Mouse (Mus musculus): ENCODE data around the gene Mthfd1. TPM values are rescaled to one million over a fixed set of nuclear protein-coding genes. Genes with fewer than 3 reads are reported as not detected.

Gene Mthfd1
- polyA plus RNA-seq, 1 experiment from 2014 or later: 30.7 TPM

DNA sequence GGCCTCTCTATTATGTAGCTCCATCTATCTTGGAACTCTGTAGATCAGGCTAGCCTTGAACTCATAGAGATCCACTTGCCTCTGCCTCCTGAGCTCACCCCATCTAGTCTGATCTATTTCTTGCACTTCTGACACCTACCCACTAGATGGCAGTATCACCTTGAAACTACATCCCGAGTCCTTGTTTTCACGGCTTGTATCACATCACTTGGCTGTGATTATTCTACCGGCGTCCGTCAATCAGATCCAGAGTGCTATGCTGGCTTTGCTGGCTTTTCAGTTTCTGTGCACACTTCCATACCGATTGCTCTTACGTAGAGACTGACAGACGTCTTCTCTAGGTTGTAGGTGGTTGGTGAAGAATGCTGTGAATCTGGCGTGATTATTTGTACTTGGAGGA is 11.8 kb downstream of the Mthfd1 start:
- WGBS: 73% methylated on average over 9 of the region's 9 CpGs
- Histone ChIP-seq H3K4me1 (no peaks in the 10 kb centered on the region), H3K9me3 (no peaks in the 10 kb centered on the region), H3K36me3 (replicated peaks) (no peaks in the 10 kb centered on the region), H3K27me3 (replicated peaks) (no peaks in the 10 kb centered on the region), H3K27ac (no peak overlapping the region), H3K4me3 (no peak overlapping the region), H3K4me2 (no peak overlapping the region), H3K9ac (no peak overlapping the region)
- ATAC-seq (replicated peaks): no peak

DNA sequence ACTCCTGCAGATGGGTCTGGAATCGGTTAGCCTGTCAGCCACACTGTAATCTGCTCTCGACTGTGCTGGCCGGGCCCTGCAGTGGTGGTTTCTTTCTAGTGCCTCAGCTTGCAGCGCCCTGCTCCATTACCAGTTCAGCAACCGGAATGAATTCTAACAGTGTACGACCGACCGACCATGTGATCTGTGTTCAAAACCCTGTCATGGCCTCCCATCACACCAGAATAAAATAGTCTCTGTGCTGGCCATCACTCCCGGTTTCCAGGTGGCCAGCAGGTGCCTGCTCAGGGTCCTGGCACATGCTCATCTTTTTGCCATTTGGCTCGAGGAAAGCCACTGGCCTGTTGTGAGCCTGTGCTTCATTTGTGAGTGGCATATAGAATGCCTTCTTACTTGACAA is 13.6 kb downstream of the Mthfd1 start:
- H3K27ac ChIP-seq: no peak overlapping the region
- no peaks in the 10 kb centered on the region for H3K27me3 ChIP-seq (replicated peaks)
- ATAC-seq (replicated peaks): no peak
- H3K9ac ChIP-seq: no peak overlapping the region
- 83% methylated on average over 10 of the region's 10 CpGs for WGBS
- H3K9me3 ChIP-seq: no peaks in the 10 kb centered on the region
- no peak overlapping the region for H3K4me3 ChIP-seq
- H3K36me3 ChIP-seq (replicated peaks): no peaks in the 10 kb centered on the region
- no peak overlapping the region for H3K4me2 ChIP-seq
- H3K4me1 ChIP-seq: no peaks in the 10 kb centered on the region

DNA sequence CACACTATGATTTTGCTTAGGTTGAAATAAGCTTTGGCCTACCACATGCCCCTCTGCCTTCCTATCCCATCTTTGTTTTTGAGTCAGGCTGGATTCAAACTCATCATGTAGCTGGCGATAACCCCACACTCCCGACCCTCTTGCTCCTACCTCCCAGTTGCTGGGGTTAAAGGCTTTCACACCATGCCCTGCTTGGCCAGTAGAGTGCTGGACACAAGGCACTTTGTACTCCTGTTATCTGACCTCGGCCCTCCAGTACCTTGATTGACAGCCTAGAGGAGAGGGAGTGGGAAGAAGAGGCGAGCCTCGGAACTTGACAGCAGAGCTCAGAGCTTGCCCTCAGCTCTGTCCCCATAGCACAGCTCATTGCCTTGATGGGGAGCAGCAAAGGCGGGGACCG is 14.1 kb downstream of the Mthfd1 start:
- 80% methylated on average over 7 of the region's 7 CpGs for WGBS
- ATAC-seq (replicated peaks): no peak

DNA sequence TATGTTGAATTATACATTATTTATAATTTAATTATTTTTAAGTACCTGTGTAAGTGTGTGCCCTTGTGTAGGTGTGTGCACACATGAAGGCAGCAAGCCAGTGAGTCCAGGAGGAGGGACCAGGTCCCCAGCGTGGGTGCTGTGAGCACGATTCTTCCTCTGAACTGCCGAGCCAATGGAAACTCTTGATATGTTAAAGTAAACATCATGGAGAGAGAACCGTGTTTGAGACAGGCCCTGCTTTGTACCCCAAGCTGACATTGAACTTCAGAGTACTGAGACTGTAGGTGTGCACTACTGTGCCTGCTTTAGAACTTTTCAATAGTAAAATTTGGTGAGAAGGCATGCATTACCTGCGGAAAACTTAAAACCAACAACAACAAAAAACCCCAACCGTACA is 16.4 kb downstream of the Mthfd1 start:
- H3K27me3 ChIP-seq (replicated peaks): no peaks in the 10 kb centered on the region
- H3K27ac ChIP-seq: no peak overlapping the region
- no peak overlapping the region for H3K4me3 ChIP-seq
- H3K9ac ChIP-seq: no peak overlapping the region
- no peaks in the 10 kb centered on the region for H3K36me3 ChIP-seq (replicated peaks)
- no peaks in the 10 kb centered on the region for H3K4me1 ChIP-seq
- 89% methylated on average over 6 of the region's 6 CpGs for WGBS
- H3K9me3 ChIP-seq: no peaks in the 10 kb centered on the region
- ATAC-seq (replicated peaks): no peak
- no peak overlapping the region for H3K4me2 ChIP-seq

More for the DNA sequence above, 14.1 kb downstream of the Mthfd1 start:
- Histone ChIP-seq H3K4me2 (no peak overlapping the region), H3K27me3 (replicated peaks) (no peaks in the 10 kb centered on the region), H3K27ac (no peak overlapping the region), H3K36me3 (replicated peaks) (no peaks in the 10 kb centered on the region), H3K9me3 (no peaks in the 10 kb centered on the region), H3K4me3 (no peak overlapping the region), H3K4me1 (no peaks in the 10 kb centered on the region), H3K9ac (no peak overlapping the region)

DNA sequence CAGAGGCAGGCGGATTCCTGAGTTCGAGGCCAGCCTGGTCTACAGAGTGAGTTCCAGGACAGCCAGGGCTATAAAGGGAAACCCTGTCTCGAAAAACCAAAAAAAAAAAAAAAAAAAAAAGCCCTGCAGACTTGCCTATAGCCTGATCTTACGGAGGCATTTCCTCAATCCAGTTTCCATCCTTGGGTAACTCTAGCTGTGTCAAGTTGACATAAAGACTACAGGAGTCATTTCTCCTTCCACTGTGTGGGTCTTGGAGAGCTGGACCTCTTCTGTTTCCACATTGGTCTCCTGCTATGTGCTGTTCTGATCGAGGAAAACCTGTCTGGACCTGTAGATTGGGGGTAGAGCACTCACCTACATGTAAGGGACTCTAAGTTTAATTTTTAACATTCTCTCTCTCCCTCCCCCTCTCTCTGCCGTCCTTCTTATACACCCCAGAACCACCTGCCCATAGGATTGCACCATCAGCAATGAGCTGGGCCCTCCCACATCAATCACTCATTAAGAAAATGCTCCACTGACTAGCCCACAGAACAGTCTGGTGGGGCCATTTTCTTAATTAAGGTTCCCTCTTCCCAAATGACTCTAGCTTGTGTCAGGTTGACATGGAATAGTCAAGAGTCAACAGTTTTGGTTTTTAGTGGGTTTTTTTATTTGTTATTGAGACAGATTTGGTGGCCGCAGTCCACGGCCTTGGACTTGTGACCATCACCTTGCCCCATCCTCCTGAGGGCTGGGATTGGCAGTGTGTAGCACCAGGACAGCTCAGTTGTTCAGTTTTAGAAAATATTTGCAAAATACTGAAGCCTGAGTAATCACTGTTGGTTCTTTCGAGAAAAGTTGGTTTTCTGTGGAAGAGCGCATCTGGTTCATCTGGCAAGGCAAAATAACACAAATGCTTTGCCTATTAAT is 17.8 kb downstream of the Mthfd1 start:
- Histone ChIP-seq H3K9me3 (no peaks in the 10 kb centered on the region), H3K4me1 (no peaks in the 10 kb centered on the region), H3K4me3 (no peak overlapping the region), H3K9ac (no peak overlapping the region), H3K4me2 (no peak overlapping the region), H3K27me3 (replicated peaks) (no peaks in the 10 kb centered on the region), H3K27ac (no peak overlapping the region), H3K36me3 (replicated peaks) (no peaks in the 10 kb centered on the region)
- WGBS: 98% methylated on average over 10 of the region's 10 CpGs
- ATAC-seq (replicated peaks): no peak

DNA sequence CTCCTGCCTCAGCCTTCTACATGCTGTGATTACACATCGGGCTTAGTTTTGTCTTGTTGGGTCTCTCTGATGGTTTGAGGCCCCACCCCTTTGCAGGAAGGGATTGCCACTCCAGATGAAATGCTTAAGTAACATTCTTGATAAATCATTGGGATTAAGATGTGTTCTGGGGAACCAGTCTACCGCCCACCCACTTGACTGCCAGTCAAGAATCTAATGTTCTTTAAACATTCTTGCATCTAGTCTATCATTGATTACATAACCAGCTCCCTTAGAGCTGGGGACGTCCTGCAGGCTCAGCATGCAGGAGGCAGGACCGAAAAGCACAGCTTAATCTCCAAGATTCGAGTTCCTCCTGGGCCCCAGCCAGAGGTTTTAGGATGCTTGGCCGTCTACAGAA is 23.1 kb downstream of the Mthfd1 start:
- H3K4me3 ChIP-seq: no peak overlapping the region
- no peaks in the 10 kb centered on the region; the same call in 1 of the 2 replicates for H3K36me3 ChIP-seq (replicated peaks)
- H3K9me3 ChIP-seq: no peaks in the 10 kb centered on the region
- 78% methylated on average over 6 of the region's 6 CpGs for WGBS
- no peaks in the 10 kb centered on the region for H3K4me1 ChIP-seq
- H3K27ac ChIP-seq: no peak overlapping the region
- no peak overlapping the region for H3K4me2 ChIP-seq
- no peak for ATAC-seq (replicated peaks)
- H3K9ac ChIP-seq: no peak overlapping the region
- no peaks in the 10 kb centered on the region for H3K27me3 ChIP-seq (replicated peaks)

DNA sequence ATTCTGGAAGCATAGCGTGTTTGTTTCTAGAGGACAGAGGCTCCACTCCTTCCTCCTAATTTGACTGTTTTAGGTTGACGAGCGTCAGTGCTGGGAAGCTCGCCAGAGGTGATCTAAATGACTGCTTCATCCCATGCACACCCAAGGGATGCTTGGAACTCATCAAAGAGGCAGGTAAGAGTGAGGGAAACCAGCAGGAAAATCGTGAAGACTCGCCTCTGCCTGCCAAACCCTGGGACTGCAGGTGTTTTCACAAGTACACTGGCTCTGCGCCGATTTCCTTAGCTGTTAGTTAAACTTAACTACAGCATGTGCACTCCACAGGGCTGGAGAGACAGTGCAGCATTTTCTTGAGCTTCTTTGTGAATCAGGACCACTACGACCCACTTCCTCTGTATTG is 25.5 kb downstream of the Mthfd1 start:
- Histone ChIP-seq H3K4me2 (no peak overlapping the region), H3K27ac (no peak overlapping the region), H3K4me3 (no peak overlapping the region), H3K36me3 (replicated peaks) (no peaks in the 10 kb centered on the region; the same call in 1 of the 2 replicates), H3K27me3 (replicated peaks) (no peaks in the 10 kb centered on the region), H3K4me1 (no peaks in the 10 kb centered on the region), H3K9ac (no peak overlapping the region), H3K9me3 (no peaks in the 10 kb centered on the region)
- ATAC-seq (replicated peaks): no peak
- WGBS: 90% methylated on average over 9 of the region's 9 CpGs

DNA sequence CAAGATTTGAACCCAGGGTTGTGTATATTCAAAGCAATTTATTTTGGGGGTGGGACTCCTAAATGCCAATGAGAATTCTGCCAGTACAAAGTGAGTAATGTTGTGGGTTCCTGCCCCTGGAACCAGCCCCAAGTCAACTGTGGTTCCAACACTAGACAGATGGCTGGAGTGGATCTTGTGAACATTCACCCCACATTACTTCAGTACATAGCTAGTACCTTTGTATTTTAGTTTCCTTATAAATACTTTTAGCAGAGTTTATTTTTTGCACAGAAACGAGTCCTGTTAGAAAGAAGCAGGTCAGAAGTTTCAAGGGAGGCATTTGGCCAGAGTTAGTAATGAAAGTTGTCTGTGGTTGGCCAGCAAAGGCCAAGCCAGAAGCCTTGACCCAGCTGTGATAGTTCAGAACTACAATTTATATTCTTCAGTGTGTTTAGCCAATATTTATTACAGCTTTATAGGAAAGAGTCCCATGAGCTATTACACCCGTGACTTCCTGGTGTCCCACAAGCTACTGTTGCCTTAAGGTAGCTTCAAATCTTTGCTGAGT is 26.1 kb downstream of the Mthfd1 start:
- no peak overlapping the region for H3K4me3 ChIP-seq
- no peak overlapping the region for H3K9ac ChIP-seq
- no peaks in the 10 kb centered on the region for H3K4me1 ChIP-seq
- no peaks in the 10 kb centered on the region for H3K9me3 ChIP-seq
- no peak overlapping the region for H3K27ac ChIP-seq
- no peaks in the 10 kb centered on the region; the same call in 1 of the 2 replicates for H3K36me3 ChIP-seq (replicated peaks)
- H3K27me3 ChIP-seq (replicated peaks): no peaks in the 10 kb centered on the region
- WGBS: 90% methylated on average over 2 of the region's 2 CpGs
- ATAC-seq (replicated peaks): no peak
- no peak overlapping the region for H3K4me2 ChIP-seq

DNA sequence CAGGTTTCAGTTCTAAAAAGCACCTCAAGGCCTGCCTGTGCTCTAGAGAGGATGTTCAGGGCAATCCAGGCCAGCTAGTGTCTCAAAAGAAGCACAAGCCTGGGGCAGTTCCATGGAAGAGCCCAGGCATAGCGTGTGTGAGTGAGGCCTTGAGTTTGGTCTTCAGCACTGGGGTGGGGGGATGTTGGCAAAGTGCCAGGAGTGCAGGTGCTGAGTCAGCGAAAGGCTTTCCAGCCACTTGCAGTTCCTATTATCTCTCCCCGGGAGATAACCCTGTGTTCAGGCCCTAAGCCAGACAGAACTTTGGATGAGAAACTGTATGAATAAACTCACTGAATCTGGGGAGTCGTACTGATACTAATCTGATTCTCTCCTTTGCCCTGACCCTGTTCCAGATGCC is 27.0 kb downstream of the Mthfd1 start:
- Histone ChIP-seq H3K9ac (no peak overlapping the region), H3K4me1 (no peaks in the 10 kb centered on the region), H3K27ac (no peak overlapping the region), H3K9me3 (no peaks in the 10 kb centered on the region), H3K36me3 (replicated peaks) (no peaks in the 10 kb centered on the region; the same call in 1 of the 2 replicates), H3K27me3 (replicated peaks) (no peaks in the 10 kb centered on the region), H3K4me3 (no peak overlapping the region), H3K4me2 (no peak overlapping the region)
- no peak for ATAC-seq (replicated peaks)
- WGBS: 39% methylated on average over 4 of the region's 4 CpGs

DNA sequence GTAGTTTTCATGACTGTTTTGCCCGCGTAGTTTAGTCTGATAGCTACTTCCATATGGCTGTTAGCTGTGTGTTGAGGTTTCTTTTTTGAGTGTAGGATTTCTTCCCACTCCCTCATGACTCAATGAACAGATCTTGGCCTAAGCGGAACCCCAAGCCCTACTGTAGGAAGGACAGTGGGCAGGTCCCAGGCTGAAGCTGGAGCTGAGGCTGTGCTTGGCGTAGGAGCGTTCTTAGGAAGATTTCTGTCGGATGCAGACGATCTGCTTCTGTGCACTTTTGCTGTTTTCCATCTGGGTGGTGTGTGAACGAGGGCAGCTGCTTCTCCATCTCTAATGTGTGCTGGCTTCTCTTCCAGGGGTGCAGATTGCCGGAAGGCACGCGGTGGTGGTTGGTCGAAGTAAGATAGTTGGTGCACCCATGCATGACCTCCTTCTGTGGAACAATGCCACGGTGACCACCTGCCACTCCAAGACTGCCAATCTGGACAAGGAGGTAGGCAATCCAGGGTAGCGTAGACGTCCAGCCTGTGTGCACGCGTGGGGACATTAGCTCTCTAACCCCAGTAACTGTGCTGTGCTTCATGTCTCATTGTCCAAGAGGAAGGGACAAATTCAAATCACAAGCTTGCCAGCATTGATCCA is 27.6 kb downstream of the Mthfd1 start:
- ATAC-seq (replicated peaks): no peak
- H3K4me2 ChIP-seq: no peak overlapping the region
- H3K27me3 ChIP-seq (replicated peaks): no peaks in the 10 kb centered on the region
- WGBS: 83% methylated on average over 17 of the region's 17 CpGs
- H3K4me1 ChIP-seq: peaks cover 3% of the 10 kb centered on the region; the same call in 1 of the 2 replicates
- H3K27ac ChIP-seq: no peak overlapping the region
- no peaks in the 10 kb centered on the region; the same call in 1 of the 2 replicates for H3K36me3 ChIP-seq (replicated peaks)
- H3K9me3 ChIP-seq: no peaks in the 10 kb centered on the region
- H3K9ac ChIP-seq: no peak overlapping the region
- no peak overlapping the region for H3K4me3 ChIP-seq

DNA sequence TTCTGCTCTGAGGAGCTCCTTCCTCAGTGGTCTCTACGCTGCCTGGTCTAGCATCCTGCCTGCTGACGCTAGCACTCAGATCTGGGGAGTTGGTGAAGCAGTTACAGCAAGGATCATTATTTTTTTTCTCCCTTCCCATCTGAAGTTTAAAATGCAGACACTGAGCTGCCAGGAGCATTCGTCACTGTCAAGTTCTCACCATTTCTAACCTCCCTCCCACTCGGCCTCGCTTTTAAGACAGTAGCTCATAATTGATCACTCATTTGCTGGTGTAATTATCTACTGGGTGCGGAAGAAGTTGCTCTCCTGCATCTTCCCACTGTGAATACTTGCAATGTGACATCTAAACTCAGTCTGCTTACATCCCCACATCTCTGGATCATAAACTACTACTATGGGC is 30.3 kb downstream of the Mthfd1 start:
- Histone ChIP-seq H3K36me3 (replicated peaks) (no peaks in the 10 kb centered on the region; the same call in 1 of the 2 replicates), H3K4me3 (no peak overlapping the region), H3K27me3 (replicated peaks) (no peaks in the 10 kb centered on the region), H3K9ac (no peak overlapping the region), H3K27ac (no peak overlapping the region), H3K4me2 (no peak overlapping the region), H3K9me3 (no peaks in the 10 kb centered on the region), H3K4me1 (peaks cover 8% of the 10 kb centered on the region; the same call in 1 of the 2 replicates)
- WGBS: 87% methylated on average over 6 of the region's 6 CpGs
- no peak for ATAC-seq (replicated peaks)

DNA sequence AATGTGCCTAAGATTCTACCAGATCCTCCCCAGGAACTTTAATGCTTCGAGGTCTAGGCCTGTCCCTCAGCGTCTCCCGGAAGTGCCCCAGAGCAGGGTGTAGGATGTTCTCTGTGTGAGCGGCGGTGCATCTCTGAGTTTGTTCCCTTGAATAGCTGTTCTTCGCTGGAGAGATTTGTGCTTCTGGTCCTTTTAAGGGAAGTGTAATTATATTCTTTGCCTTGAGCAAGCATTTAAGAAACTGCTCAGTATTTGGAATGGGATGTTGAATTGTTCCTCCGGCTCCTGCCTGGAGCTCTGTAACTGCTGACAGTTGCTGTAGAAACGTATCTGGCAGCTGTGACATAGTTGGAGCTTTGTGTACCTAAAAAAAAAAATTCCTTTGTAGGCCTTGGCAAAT is 32.9 kb downstream of the Mthfd1 start:
- Histone ChIP-seq H3K9me3 (no peaks in the 10 kb centered on the region), H3K36me3 (replicated peaks) (peaks cover 4% of the 10 kb centered on the region; the same call in 1 of the 2 replicates), H3K4me1 (peaks cover 8% of the 10 kb centered on the region; the same call in 1 of the 2 replicates), H3K4me2 (0 out of 2 replicates have a peak overlapping the region, but pooled peaks have one; percentile 9), H3K27ac (peak overlapping the region; percentile 73), H3K9ac (no peak overlapping the region), H3K27me3 (replicated peaks) (no peaks in the 10 kb centered on the region), H3K4me3 (no peak overlapping the region)
- peak; percentile 65; the same call in 1 of the 2 replicates for ATAC-seq (replicated peaks)
- 25% methylated on average over 8 of the region's 8 CpGs for WGBS

Measured in midbrain, embryonic 15.5 days (tissue).